Mouse (Mus musculus) telencephalon, adult 2 months (tissue): ENCODE measurements around the gene Olfr547.
A peak's percentile ranks its signal among the peaks of the same experiment; 100 is the strongest.
"Not testable (repeated sequence)": the region's sequence is repeated elsewhere in the genome, so short reads cannot be mapped to it uniquely, and the experiment has no call there.

Experiments
- DNase-seq: peaks from one replicate; pipeline ENCODE4 v3.0.0-alpha.2; 2011; ENCODE audit warnings: low read depth, low spot score

Olfr547 gene

DNA sequence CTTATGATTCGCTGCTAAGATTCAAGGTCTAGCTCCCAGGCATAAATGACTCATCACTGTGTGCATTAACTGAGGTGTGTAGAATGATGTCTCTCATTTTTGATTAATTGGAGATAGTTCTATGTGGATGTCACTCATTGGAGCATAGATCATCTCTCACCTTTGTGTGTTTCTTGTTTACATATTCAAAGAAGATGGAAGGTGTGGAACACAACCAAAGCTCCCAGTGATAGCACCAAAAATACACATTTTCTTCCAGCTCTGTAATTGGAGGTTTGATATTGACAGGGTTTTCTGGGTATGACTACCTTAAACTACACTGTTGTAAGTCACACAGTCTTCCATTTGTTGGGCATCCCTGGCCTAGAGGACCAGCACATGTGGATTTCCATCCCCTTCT, at the start of gene Olfr547:
Gene Olfr547 (plus strand): TSS at position 301 of the 400 bp plus-strand sequence.
- DNase-seq: no peak

DNA sequence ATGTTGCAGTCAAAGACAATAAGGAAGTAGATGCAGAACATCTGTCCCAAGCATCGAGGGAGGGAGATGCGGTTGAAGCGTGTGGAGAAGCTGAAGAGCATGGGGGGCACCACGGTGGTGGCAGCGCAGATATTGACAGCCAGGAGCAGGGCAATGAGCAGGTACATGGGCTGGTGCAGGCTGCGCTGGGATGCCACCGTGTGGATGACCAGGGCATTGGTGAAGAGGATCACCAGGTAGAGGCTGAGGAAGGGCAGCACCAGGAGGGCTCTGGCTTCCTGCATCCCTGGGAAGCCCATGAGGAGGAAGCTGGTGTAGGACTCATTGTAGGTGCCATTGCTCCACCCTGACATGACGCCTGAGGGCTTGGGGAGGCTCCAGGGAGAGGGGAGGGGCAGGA, 49.8 kb upstream of the Olfr547 start:
- not testable (repeated sequence) for DNase-seq

DNA sequence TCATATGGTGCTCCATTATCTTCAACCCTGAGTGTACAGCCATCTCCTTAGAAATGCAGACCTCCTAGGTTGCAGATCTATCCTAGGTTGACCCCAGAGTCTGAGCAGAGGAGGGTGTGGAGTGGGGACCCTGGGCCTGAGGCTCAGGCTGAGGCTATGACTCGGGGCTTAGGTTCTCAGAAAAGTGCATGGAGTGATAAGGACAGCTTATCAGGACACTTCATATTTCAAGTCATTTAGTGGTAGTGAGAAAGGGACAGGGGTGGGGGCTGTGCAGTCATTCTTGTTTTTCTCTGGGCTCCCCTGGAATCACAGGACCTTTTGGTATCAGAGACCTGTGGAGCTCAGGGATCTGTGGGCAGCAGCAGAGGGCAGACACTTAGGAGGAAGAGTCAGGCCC, 48.4 kb upstream of the Olfr547 start:
- no peak for DNase-seq

DNA sequence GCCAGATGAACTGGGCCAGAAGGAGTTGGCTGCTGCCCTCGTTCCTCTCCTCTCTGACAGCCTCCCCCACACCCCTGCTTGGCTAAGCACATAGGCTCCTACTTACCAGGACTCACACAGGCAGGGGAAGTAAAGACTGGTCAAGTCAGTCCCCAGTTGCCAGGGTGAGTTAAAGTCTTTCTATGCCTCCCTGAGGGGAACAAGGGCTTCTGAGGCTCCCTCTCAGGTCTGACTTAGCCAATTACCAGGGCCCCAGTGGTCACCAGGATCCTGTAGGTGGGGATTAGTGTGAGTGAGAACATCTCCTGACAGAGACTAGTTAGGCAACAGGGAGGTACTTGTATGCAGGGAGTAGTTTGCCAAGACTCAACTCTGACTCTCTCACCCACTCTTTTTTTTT, 46.4 kb upstream of the Olfr547 start, which contains the start of gene Olfr544:
Gene Olfr544 (minus strand): TSS at position 153 of the 400 bp plus-strand sequence.
- no peak for DNase-seq

DNA sequence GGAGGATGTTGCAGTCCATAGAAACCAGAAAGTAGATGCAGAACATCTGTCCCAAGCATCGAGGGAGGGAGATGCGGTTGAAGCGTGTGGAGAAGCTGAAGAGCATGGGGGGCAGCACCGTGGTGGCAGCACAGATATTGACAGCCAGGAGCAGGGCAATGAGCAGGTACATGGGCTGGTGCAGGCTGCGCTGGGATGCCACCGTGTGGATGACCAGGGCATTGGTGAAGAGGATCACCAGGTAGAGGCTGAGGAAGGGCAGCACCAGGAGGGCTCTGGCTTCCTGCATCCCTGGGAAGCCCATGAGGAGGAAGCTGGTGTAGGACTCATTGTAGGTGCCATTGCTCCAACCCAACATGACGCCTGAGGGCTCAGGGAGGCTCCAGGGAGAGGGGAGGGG, 40.1 kb upstream of the Olfr547 start:
- DNase-seq: not testable (repeated sequence)

DNA sequence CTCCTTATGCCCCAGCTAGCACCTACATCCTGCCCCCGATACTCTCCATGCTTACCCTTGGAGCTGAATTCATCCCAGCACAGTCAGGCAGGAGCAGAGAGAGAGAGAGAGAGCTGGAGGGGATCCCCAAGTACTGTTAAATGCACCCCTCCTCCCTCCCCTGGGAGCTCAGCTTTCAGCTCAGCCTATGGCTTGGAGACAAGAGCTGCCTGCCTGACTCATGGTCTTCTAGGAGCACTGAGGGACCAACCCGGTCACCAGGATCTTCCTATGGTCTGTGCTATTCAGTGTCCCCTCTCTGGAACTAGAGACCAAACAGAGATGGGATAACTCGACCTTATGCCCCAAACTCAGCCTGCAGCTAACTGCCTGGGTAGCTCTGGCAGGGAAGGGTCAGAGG, 35.1 kb upstream of the Olfr547 start, which contains the start of gene Olfr545:
Gene Olfr545 (minus strand): TSS at position 101 of the 400 bp plus-strand sequence.
- no peak for DNase-seq

DNA sequence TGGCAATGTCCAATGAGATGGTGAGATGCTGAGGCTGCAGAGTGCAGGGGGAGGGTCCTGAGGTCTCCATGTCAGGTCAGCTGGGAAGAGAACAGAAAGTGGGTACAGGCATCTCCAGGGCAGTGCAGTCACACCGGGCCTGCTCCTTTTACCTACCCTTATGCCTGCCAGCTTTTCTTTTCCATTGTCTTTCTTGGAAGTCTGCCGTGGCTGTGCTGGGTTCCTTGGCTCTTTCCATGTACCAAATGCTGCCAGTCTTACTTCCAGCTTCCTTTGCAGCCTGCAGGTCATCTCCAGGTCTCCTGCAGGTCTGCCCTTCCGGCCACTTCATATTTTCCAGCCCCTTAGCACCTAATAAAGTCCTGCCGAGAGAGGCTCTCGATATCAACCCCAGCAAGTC, 32.6 kb upstream of the Olfr547 start:
- DNase-seq: no peak

DNA sequence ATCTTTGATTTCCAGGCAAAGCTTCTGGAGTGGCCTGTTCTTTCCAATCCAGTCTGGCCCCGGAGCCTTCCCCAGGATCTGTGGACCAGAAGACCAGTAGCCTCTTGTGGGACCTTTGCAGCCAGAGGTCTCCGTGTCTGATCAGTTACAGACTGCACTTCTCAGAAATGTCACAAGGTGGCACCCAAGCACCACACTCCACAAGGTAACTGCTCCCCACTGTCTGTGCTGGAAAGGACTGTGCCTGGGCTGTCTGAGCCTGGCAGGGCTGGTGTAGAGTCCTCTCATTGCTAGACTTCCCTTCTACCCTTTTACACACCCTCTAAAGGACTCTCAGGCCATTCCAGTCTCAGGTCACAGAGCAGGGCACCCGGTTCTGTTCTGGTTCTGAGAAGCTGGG, 27.7 kb upstream of the Olfr547 start:
- DNase-seq: peak; percentile 9

DNA sequence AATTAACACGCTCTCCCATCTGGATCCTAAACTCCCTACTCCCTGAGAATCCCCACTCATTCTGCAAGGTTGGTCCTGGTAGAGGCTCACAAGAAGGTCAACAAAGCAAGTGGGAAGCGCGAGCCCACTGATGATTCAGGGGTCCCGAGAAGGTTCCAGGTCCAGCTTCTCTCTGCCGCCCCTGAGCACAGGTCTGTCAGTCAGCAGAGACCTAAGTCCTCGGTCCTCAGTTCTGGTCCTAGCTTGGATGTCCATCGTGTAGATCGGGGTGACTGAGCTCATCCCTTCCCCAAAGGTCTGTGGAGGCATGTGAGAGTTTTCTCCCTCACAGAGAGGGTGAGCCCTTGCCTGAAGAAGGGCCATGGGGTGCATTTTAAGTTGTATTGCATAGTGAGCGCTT, 26.5 kb upstream of the Olfr547 start:
- DNase-seq: no peak

DNA sequence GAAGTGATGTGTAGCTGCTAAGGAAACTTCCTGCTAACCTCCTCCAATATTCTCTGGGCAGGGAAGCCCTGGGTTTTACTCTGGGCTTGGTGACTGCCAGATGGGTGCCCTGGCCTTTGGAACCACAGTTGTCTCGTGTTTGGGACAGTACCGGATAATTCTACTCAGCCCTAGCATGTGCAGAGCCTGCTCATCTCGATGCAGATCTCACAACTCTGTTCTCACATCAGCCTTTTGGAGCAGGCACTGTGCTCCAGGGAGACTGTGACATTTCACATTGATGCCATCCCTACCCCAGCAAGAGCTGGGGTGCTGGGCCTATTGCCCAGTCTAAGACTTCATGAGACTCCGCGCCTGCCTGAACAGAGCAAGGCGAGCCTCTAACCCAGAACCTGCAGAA, 25.9 kb upstream of the Olfr547 start:
- DNase-seq: no peak

DNA sequence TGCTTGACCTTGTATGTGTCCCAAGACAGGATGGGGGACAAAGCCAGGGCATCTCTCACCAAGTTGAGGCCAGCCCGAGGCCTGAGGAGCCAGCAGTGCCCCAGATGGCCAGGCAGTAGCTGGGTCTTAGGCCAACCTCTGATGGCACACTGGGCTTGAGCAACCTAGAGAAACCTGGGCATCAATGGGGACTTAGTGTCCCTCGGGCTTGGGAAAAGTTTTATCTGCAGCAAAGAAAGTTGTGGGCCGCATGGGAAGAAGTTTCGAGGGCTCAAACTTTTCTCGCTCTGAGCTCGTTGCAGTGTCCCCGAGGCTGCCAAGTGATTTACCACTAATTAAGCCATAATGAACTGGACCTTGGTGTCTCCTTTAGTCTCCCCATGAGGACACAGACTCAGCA, 24.8 kb upstream of the Olfr547 start:
- DNase-seq: no peak

DNA sequence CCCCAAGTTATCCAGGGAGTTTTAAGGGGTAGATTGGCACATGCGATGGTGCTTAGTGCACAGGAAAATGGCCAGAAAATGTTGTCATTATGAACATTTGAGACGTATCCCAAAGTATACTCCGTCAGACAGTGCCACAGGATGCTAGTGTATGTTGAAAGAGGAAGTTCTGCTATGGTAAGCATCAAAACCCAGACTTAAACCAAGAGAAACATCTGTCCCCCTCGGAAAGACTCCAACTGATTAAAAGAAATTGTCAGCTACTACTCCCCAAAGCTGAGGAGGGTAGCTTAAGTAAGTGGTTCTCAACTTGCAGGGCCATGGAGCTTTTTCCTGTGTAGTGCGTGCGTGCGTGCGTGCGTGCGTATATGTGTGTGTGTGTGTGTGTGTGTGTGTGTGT, 22.6 kb upstream of the Olfr547 start:
- no peak for DNase-seq

DNA sequence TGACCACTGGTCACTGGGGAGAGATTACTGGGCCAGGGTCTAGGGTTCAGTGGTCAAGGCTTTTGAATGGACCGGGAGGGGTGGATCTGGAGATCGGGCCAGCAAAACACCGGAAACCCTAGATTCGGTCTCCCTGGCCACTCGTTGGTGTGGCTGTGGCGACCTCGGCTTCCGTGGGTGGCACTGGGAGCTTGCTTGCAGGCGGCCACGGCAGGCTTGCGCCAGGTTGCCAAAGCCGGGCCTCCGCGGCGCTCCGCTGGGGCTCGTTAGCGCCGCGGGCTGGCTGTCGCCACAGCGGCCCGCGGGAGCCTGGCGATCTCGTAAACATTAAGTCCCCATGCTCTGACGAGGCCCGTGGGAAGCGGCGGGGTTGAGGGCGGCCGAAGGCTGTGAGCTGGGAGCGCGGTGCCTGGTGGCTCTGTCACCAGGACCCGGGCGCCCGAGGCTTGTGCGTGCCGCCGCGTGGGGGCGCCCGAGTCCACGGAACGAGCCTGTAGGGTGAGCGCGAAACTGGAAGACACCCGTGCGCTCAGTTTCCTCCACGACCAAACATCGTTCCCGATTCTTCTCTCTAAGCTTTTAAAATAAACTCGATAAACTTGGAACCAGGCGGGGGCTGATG, 21.6 kb upstream of the Olfr547 start:
- peak; percentile 24 for DNase-seq

DNA sequence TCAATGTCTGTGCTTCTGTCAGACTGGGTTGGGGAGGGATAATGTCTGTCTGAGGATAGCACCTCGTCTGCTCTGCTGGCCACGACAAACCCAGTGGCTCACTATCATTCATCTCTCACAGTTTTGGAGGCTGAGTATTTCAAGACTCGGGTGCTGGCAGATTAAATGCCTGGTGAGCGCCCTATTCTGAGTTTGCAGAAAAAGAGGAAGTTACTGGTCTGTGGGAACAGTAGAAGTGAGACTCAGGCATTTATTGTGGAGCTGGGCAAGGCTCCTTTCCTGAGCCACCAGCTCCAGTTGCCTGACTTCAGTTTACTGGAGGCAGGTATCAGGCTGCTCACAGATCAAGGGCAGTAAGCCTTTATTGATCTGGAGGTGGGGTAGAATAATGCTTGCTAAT, 20.4 kb upstream of the Olfr547 start:
- DNase-seq: no peak

DNA sequence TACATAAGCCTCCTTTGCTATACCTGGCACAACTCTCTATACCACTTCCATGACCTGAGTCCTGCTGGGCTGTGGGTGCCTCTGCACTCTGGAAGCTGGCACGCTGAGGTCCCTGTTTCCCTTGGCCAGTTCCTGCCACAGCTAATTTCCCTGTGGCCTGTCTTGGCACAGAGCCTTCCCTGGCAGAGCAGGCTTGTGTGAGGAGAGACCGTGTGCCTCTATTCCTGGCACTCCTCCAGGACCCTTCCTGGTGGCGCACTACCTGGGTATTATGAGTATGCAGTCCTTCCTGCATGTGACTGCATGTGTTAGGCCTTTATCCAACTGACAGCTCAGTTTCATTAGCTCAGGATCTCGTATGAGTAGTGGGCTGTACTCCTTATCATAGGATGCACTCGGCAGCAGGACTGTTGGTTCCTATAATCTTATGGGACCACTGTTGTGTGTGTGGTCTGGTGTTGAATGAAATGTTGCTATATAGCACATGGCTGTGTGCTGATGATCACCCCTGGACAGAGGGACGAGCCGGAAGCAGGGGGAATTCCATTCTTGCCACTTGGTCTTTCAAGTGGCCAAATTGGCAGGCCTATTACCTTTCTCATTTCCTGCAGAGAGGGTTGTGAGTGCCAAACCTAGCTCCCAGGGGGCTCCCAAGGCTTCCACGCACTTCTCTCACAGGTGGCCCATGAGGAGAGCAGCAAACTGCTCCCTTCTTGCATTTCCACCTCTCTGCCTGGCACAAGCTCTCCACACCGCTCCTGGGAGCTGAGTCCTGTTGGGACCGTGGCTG, 18.1 kb upstream of the Olfr547 start:
- no peak for DNase-seq

DNA sequence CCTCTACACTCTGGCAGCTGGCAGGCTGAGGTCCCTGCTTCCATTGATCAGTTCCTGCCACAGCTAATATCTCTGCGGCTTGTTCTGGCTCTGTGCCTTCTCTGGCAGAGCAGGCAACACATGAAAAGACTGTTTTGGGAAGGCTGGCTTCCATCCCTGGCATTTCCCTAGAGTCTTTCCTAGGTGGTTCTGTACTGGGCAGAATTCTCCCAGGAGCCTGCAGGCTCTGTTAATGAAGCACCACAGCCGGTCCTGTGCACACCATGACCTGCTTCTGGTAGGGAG, 17.6 kb upstream of the Olfr547 start:
- no peak for DNase-seq

DNA sequence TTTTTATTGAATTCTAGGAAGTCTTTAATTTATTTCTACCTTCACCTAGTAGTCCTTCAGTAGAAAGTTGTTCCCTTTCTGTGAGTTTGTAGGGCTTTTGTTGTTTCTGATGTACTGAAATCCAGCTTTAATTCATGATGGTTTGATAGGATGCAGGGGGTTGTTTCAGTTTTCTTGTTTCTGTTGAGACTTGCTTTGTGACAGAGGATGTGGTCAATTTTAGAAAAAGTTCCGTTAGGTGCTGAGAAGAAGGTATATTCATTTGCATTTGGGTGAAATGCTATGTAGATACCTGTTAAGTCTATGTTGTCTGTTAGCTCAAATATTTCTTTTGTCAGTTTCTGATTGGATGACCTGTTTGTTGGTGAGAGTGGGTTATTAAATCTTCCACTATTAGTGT, 5.5 kb upstream of the Olfr547 start:
- DNase-seq: no peak

DNA sequence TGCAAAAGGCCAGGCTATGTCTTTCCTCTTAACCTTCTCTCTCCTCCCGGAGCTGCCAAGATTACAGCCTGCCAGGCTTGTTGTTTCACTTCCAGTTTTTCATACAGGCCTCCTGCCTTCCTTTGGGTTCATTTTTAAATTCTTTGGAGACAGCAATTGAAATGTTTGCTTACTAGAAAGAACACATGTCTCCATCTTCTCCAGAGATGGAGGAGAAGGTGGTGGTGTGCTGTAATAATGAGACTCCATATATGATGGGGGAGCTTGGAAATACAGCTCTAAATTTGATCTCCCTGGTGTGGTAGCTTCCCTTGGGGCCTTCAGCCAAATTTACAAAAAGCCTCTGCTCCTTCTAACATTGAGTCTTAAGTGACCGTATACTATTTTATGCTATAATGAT, 6.0 kb downstream of the Olfr547 start, which contains the start of gene Olfr548-ps1:
Gene Olfr548-ps1 (plus strand): TSS at position 301 of the 400 bp plus-strand sequence.
- no peak for DNase-seq

DNA sequence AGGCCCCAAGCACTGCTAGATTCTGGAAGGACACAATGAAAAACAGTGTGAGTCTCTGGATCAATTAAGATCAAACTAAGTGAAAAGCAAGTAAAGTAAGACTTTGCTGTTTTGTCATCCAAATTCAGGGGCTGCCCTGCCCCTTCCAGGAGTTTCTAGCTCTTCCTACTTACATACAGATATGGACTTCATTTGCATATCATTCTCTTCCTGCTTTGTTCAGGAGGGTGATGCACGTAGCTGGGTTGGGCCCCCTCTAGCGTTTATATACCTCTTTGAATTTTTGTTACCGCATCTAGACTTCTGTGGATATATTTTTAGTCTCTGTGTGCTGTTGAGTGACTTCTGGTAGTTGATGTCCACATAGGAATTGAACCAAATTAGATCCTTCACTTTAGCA, 6.7 kb downstream of the Olfr547 start:
- DNase-seq: no peak

DNA sequence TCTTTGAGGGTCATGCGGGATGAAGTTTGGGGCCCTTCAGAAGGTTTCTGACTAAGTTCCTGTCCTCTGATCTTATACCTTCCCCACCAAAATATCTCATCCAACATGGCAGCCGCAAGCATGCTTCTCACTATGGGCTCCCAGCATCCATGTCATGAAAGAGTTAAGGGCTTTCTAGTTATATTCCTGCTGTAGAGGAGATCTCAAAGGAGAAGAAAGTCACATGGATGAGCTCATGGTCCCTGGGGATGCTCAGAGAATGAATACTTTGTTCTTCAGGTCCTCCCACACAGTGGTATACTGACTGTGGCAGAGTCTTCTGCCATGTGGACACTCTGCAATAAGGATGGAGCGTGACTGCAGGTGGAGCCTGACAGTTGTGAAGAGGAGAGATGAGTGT, 15.0 kb downstream of the Olfr547 start, which contains the start of gene Olfr549:
Gene Olfr549 (plus strand): TSS at position 301 of the 400 bp plus-strand sequence.
- DNase-seq: no peak

DNA sequence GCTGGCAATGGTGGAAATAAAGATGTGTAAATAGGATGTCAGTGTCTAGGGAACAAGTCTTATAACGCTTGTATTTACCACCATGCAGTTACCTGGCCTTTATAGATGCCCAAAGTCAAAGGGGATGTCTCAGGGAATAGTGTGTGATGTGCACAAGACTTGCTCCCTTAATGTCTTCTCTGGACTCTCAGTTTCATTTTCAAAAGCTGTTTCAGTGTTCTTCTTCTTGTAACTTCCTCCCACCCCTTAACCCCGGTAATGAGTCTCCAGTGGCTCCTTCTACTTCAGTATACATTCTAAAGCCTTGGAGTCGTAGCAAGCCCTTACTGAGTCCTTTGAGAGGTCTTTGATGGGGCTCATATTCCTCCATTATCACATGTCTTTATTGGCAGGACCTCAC, 18.7 kb downstream of the Olfr547 start:
- no peak for DNase-seq

DNA sequence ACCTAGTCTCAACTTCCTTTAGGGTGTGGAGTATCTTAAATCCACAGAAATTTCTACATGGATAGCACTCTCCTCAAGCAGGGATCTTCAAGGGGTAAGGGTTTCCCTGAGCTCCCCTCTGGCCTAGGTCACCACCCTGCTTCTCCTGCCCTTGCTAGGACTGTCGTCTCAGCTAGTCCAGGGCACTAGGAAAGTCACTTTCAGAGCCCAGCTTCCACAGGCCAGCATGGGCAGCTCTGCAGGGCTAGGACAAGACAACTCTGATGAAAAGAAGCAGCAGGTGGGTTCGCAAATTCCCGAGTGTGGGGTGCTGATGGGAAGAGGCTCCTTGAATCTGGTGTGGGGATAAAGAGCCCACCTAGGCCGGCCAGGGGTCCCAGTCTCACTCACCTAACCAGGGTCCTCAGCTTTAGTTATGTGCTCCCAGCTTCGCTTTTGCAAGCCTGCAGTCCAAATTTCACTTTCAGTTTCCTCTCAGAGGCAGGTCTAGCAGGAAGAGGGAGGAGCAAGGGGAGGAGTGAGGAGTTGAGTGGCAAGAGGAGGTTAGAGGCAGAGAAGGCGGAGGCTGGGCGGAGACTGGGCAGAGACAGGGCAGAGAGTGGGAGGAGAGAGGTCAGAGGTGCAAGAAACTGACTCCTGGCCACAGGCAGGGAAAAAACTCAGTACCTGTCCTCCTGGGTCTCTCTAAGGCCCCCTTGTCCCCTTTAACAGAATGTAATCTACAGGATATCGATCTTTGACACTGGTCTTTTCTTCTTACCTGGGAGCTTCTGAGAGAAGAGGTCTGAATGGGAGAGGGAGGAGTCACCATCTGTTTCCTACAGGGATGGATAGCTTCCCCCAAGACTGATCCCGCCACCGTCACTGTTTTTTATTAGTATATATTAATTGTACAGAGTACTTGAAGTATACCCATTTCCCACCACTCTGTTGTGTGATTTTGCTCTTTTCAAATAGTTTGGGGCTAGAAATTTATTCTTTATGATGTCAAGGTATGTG, 30.7 kb downstream of the Olfr547 start, which contains the start of gene Trim21:
Gene Trim21 (minus strand): TSS at position 488 of the 999 bp plus-strand sequence.
- peak; percentile 10 for DNase-seq
